Mouse (Mus musculus) heart, adult 8-10 months (tissue): ENCODE results near the gene Prr27. TPM values are rescaled to one million over a fixed set of nuclear protein-coding genes. Genes with fewer than 3 reads are reported as not detected.

Source experiments
- DNase-seq: peaks from one replicate; pipeline ENCODE4 v3.0.0; 2022; ENCODE audit warnings: low spot score
- total RNA-seq, 4 experiments: library from RNA; stranded (reverse); gene quantifications; 2 replicates each; pipeline ENCODE4 v1.2.4; 2022

Prr27 gene
- total RNA-seq: not detected

- no peak for DNase-seq
Measured at GRCm38 (mm10) chr5:87825386-87825785, at the start of gene Prr27. Prr27 (plus strand) TSS chr5:87825686.

- no peak for DNase-seq
Measured at GRCm38 (mm10) chr5:87782731-87783130, 42.8 kb upstream of the Prr27 start.

GRCm38 (mm10) chr5:87807782-87808181 lies 17.7 kb upstream of the Prr27 start, which contains the start of gene Csn1s2b:
Csn1s2b (plus strand) TSS chr5:87808082.
- DNase-seq: no peak

- DNase-seq: no peak
Measured at GRCm38 (mm10) chr5:87809253-87809652, 16.2 kb upstream of the Prr27 start.

- no peak for DNase-seq
Measured at GRCm38 (mm10) chr5:87855136-87855716, 29.7 kb downstream of the Prr27 start.

GRCm38 (mm10) chr5:87870084-87870483 lies 44.6 kb downstream of the Prr27 start:
- no peak for DNase-seq

GRCm38 (mm10) chr5:87871423-87871822 lies 45.9 kb downstream of the Prr27 start:
- DNase-seq: no peak

- DNase-seq: no peak
Measured at GRCm38 (mm10) chr5:87884729-87885128, 59.2 kb downstream of the Prr27 start, which contains the start of gene Odam. Odam (plus strand) TSS chr5:87885029.

Other genes starting within 250 kb of the Prr27 start
- under 1 TPM in 2 of 4 experiments, not detected in 2; 0.23 to 0.25 TPM for gene Sult1e1, start 234.1 kb upstream of the Prr27 start, total RNA-seq
- not detected for gene Csn1s1, start 159.5 kb upstream of the Prr27 start, total RNA-seq
- gene Csn2, start 126.1 kb upstream of the Prr27 start, total RNA-seq: not detected
- not detected for gene Csn1s2a, start 51.1 kb upstream of the Prr27 start, total RNA-seq
- gene Csn1s2b, start 17.6 kb upstream of the Prr27 start, total RNA-seq: not detected
- not detected for gene Odam, start 59.3 kb downstream of the Prr27 start, total RNA-seq
- not detected for gene Csn3, start 99.9 kb downstream of the Prr27 start, total RNA-seq
- gene 2310003L06Rik, start 143.8 kb downstream of the Prr27 start, total RNA-seq: not detected
- not detected for gene Gm28434, start 143.8 kb downstream of the Prr27 start, total RNA-seq
- gene Cabs1, start 153.8 kb downstream of the Prr27 start, total RNA-seq: not detected
- not detected for gene Smr3a, start 176.9 kb downstream of the Prr27 start, total RNA-seq